In the genomic region with DNA sequence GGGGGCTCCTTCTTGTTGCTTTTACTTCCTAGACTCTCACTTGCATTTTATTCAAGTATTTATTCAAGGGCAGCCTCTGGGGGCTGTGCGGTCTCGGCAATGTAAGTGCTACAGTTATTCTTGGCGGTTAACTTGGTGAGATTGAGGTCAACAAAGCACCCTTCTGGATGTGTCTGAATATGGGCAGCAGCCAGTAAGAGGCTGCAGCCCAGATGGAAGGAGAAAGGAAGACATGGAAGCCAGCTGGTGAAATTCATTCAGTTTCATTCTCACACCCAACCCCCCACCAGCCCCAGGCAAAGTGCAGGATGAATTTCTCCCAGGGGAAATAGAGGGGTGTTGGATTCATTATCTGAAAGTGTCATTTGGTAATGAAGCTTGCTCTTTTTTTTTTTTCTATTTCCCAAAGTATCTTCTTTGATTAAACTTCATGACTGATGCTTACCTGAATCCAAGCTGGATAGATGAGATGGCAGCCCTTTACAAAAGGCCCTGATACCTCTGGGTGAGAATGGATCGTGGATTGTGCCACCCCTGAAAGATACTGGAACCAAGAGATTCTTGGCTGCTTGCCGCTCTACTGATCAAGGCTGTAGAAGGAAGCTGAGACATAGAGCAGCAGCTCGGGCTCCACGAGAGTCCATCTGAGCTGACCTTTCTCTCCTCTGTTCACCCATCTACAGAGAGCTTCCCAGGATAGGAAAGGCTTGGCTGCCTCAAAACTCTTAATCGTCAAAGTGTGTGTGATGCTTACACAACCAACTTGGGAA, we compare ENCODE assay signal across 8 mouse cellular contexts. TPM values are rescaled to one million over a fixed set of nuclear protein-coding genes. Genes with fewer than 3 reads are reported as not detected.
DNase-seq lines count a peak whose midpoint lies in the region; ATAC-seq and TF ChIP-seq lines count a peak whose summit lies in the region.

No protein-coding gene starts in this region.

- intact Hi-C loops in heart, adult 2 months (cut with DNase I), result no loop called here
- intact Hi-C loops in left cerebral cortex, postnatal 14 days (cut with DNase I), result no loop called here

- 0 out of 2 replicates have a peak, but pooled peaks cover 2% of the 10 kb centered on the region for H3K27me3 ChIP-seq in heart, adult 2 months (ENCODE audit: control insufficient read depth, insufficient read depth, low read length)
- no peaks in the 10 kb centered on the region for H3K27me3 ChIP-seq in heart, embryonic 10.5 days (ENCODE audit: insufficient read depth, poor library complexity, severe bottlenecking)

- TF ChIP-seq EP300 in heart, adult 2 months (IDR thresholded peaks at IDR 0.05; ENCODE audit: insufficient read depth, low read depth, low read length), result 0 out of 2 replicates have a peak, but pooled peaks have one; percentile 30

- H3K9ac ChIP-seq in heart, adult 2 months (ENCODE audit: low read depth, low read length), result no peak overlapping the region

- H3K27ac ChIP-seq in heart, adult 2 months, result no peak overlapping the region
- no peak overlapping the region for H3K27ac ChIP-seq in heart, embryonic 10.5 days

- H3K36me3 ChIP-seq in heart, adult 2 months (ENCODE audit: control insufficient read depth, insufficient read depth, low read length), result no peaks in the 10 kb centered on the region
- no peaks in the 10 kb centered on the region for H3K36me3 ChIP-seq in heart, embryonic 10.5 days

- no peaks in the 10 kb centered on the region for H3K79me2 ChIP-seq in heart, adult 2 months (replicated peaks; ENCODE audit: control insufficient read depth, insufficient read depth, low read length)

- no peak for TF ChIP-seq POLR2A in heart, adult 2 months (IDR thresholded peaks at IDR 0.05; ENCODE audit: insufficient read depth, low read depth, low read length)

- ATAC-seq in inflammation-experienced regulatory T-cells, adult 6 months, result no peak

- DNase-seq in heart, adult 2 months, result peak in 1 of 2 experiments; percentile 47
- no peak for DNase-seq in heart, embryonic 10.5 days (ENCODE audit: low spot score)
- peak; percentile 65 for DNase-seq in brain, adult 2 months (ENCODE audit: low read depth, low spot score)
- DNase-seq in frontal cortex, postnatal 14 days (ENCODE audit: low spot score in 2 of 2), result peak; percentile 14 to 17
- peak; percentile 49 to 54 for DNase-seq in left cerebral cortex, postnatal 14 days (ENCODE audit: low spot score in 2 of 2)
- no peak for DNase-seq in gastrocnemius, postnatal 25 days
- DNase-seq in adrenal gland, postnatal 4 days (ENCODE audit: low spot score in 2 of 2), result no peak

- no peak overlapping the region for H3K4me3 ChIP-seq in heart, adult 2 months
- no peak overlapping the region for H3K4me3 ChIP-seq in heart, embryonic 10.5 days

- WGBS in heart, adult 2 months, result 49% methylated on average over 8 of the region's 8 CpGs
- WGBS in heart, embryonic 10.5 days, result 70% methylated on average over 8 of the region's 8 CpGs

- H3K4me1 ChIP-seq in heart, adult 2 months (ENCODE audit: control insufficient read depth, insufficient read depth, low read length), result no peaks in the 10 kb centered on the region
- no peaks in the 10 kb centered on the region for H3K4me1 ChIP-seq in heart, embryonic 10.5 days

- no peaks in the 10 kb centered on the region for H3K9me3 ChIP-seq in heart, embryonic 10.5 days

- TF ChIP-seq CTCF in heart, adult 2 months (IDR thresholded peaks at IDR 0.05), result no peak

RNA-seq across cellular contexts. Expression of gene Ccna1, which starts 10.5 kb away (rescaled TPM):
- total RNA-seq in heart, adult 2 months (2021), result not detected
- 0.08 and 0.20 TPM in 2 replicates for polyA plus RNA-seq in heart, adult 2 months (2012; rRNA removed)
- polyA plus RNA-seq in heart, embryonic 10.5 days (2016; fragmentation: Nextera tagmentation; extraction: Ambion mirVana), result 0.65 and 1.2 TPM in 2 replicates
- total RNA-seq in left cerebral cortex, postnatal 14 days (2021), result 1 to 10 TPM; 1.6 to 1.9 TPM
- polyA plus RNA-seq in inflammation-experienced regulatory T-cells, adult 6 months (2017; shearing (Covaris generic)), result not detected
- not detected for total RNA-seq in gastrocnemius, postnatal 25 days (2021)
- total RNA-seq in adrenal gland, postnatal 4 days (2021), result under 1 TPM; 0.67 to 0.79 TPM

Comparison
In these comparisons a context has a peak if more than half of its experiments do, and no peak if none do; other contexts are left out.
1. DNase-seq: peak in brain, adult 2 months (single experiment), frontal cortex, postnatal 14 days (2 of 2) and left cerebral cortex, postnatal 14 days (2 of 2); none in heart, embryonic 10.5 days (single experiment), gastrocnemius, postnatal 25 days (single experiment) and adrenal gland, postnatal 4 days (0 of 2).